Mouse (Mus musculus): ENCODE data around the gene Theg. TPM values are rescaled to one million over a fixed set of nuclear protein-coding genes. Genes with fewer than 3 reads are reported as not detected.

Theg gene
- polyA plus RNA-seq, 1 experiment, result not detected

DNA sequence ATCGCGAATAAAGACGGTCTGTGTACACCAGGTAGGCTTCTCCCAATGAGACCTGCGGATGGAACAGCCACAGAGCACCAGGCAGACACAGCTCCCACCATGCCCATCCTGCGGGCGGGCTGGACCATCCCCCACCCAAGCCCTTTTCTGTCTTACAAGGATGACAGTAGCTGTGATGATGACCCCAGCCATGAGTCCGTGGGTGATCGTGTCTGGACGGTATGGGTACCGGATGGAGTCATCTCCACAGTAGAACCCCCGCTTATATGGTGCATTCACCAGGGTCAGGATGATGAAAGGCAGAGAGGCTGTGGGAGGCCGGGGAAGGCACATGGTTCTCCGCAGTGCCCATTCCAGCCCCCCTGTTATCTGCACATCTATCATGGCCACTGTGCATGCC is 56.4 kb downstream of the Theg start:
- no peaks in the 10 kb centered on the region for H3K36me3 ChIP-seq (ENCODE audit: control insufficient read depth, insufficient read depth, low read length)
- H3K4me3 ChIP-seq (ENCODE audit: insufficient read depth, low read depth, low read length), result no peak overlapping the region
- TF ChIP-seq CTCF (conservative IDR thresholded peaks at IDR 0.05; ENCODE audit: insufficient read depth, insufficient read length, low read depth, low read length) (no peak), POLR2A (IDR thresholded peaks at IDR 0.05; ENCODE audit: low read depth, low read length) (no peak)
- 0 out of 2 replicates have a peak, but pooled peaks cover 3% of the 10 kb centered on the region for H3K4me1 ChIP-seq (ENCODE audit: control insufficient read depth, insufficient read depth, low read length)
- no peaks in the 10 kb centered on the region for H3K27me3 ChIP-seq (replicated peaks; ENCODE audit: control insufficient read depth, insufficient read depth, low read length)
- WGBS, result 98% methylated on average over 13 of the region's 13 CpGs
- no peak for DNase-seq
- no peak overlapping the region for H3K27ac ChIP-seq (ENCODE audit: insufficient read depth, low read depth, low read length)

DNA sequence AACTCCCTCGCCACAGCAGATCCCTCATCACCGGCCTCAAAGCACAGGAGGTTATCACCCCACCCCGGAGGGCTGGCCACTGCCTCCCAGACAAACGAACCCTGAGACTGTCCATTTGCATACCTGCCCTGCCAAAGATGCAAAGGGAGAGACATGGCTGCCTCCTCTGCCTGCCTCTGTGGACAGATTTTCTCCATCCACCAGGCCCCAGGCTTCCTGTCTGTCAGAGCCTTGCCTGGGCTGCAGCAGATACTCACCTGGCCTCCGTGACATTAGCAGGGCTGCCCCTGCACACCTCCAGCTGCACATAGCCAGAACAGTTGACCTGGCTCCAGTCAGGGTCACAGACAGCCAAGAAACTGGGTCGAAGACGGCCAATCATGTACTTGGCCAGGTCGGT is 56.9 kb downstream of the Theg start:
- no peak overlapping the region for H3K27ac ChIP-seq (ENCODE audit: insufficient read depth, low read depth, low read length)
- H3K27me3 ChIP-seq (replicated peaks; ENCODE audit: control insufficient read depth, insufficient read depth, low read length), result no peaks in the 10 kb centered on the region
- no peak overlapping the region for H3K4me3 ChIP-seq (ENCODE audit: insufficient read depth, low read depth, low read length)
- H3K36me3 ChIP-seq (ENCODE audit: control insufficient read depth, insufficient read depth, low read length), result no peaks in the 10 kb centered on the region
- 70% methylated on average over 8 of the region's 8 CpGs for WGBS
- 0 out of 2 replicates have a peak, but pooled peaks cover 3% of the 10 kb centered on the region for H3K4me1 ChIP-seq (ENCODE audit: control insufficient read depth, insufficient read depth, low read length)
- no peak for DNase-seq
- no peak for TF ChIP-seq CTCF (conservative IDR thresholded peaks at IDR 0.05; ENCODE audit: insufficient read depth, insufficient read length, low read depth, low read length)
- TF ChIP-seq POLR2A (IDR thresholded peaks at IDR 0.05; ENCODE audit: low read depth, low read length), result no peak

DNA sequence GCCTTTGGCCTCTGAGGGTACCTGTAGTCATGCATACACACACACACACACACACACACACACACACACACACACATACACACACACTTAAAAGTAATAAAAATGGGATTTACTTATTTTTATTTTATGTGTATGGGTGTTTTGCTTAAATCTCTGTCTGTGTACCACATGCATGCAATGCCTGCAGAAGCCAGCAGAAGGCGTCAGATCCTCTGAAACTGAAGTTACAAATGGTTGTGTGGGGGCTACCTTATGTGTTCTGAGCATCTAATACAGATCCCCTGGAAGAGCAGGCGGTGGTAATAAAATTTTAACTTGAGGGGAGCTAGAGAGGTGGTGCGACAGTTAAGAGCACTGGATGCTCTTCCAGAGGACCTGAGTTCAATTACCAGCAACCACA is 59.0 kb downstream of the Theg start:
- 0 out of 2 replicates have a peak, but pooled peaks cover 3% of the 10 kb centered on the region for H3K4me1 ChIP-seq (ENCODE audit: control insufficient read depth, insufficient read depth, low read length)
- no peaks in the 10 kb centered on the region for H3K27me3 ChIP-seq (replicated peaks; ENCODE audit: control insufficient read depth, insufficient read depth, low read length)
- no peak overlapping the region for H3K4me3 ChIP-seq (ENCODE audit: insufficient read depth, low read depth, low read length)
- H3K27ac ChIP-seq (ENCODE audit: insufficient read depth, low read depth, low read length), result no peak overlapping the region
- no peak for DNase-seq
- WGBS, result 90% methylated on average over 3 of the region's 3 CpGs
- 0 out of 2 replicates have a peak, but pooled peaks have one; percentile 18 for TF ChIP-seq CTCF (conservative IDR thresholded peaks at IDR 0.05; ENCODE audit: insufficient read depth, insufficient read length, low read depth, low read length)
- TF ChIP-seq POLR2A (IDR thresholded peaks at IDR 0.05; ENCODE audit: low read depth, low read length), result no peak
- no peaks in the 10 kb centered on the region; the same call in 1 of the 2 replicates for H3K36me3 ChIP-seq (ENCODE audit: control insufficient read depth, insufficient read depth, low read length)

DNA sequence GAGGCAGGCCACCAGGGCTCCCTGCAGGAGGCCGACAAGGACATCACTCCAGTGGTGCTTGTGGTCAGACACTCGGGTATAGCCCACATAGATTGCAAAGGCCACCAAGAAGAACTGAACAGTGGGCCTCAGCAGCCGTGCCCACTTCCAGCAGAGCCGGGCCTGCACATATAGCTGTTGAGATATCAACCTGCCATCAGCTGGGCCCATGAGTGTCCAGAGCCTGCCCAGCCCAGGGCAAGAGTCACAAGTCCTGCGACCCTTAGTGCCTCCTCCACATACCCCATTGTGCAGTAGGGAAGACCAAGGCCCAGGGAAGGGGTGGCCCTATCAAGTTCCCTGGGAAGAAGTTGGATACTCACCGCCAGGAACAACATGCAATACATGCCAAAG is 59.7 kb downstream of the Theg start:
- H3K4me3 ChIP-seq (ENCODE audit: insufficient read depth, low read depth, low read length), result no peak overlapping the region
- H3K4me1 ChIP-seq (ENCODE audit: control insufficient read depth, insufficient read depth, low read length), result 0 out of 2 replicates have a peak, but pooled peaks cover 3% of the 10 kb centered on the region
- WGBS, result 82% methylated on average over 6 of the region's 6 CpGs
- no peaks in the 10 kb centered on the region for H3K27me3 ChIP-seq (replicated peaks; ENCODE audit: control insufficient read depth, insufficient read depth, low read length)
- no peak overlapping the region for H3K27ac ChIP-seq (ENCODE audit: insufficient read depth, low read depth, low read length)
- no peak for DNase-seq
- TF ChIP-seq CTCF (conservative IDR thresholded peaks at IDR 0.05; ENCODE audit: insufficient read depth, insufficient read length, low read depth, low read length) (no peak), POLR2A (IDR thresholded peaks at IDR 0.05; ENCODE audit: low read depth, low read length) (no peak)
- no peaks in the 10 kb centered on the region; the same call in 1 of the 2 replicates for H3K36me3 ChIP-seq (ENCODE audit: control insufficient read depth, insufficient read depth, low read length)

DNA sequence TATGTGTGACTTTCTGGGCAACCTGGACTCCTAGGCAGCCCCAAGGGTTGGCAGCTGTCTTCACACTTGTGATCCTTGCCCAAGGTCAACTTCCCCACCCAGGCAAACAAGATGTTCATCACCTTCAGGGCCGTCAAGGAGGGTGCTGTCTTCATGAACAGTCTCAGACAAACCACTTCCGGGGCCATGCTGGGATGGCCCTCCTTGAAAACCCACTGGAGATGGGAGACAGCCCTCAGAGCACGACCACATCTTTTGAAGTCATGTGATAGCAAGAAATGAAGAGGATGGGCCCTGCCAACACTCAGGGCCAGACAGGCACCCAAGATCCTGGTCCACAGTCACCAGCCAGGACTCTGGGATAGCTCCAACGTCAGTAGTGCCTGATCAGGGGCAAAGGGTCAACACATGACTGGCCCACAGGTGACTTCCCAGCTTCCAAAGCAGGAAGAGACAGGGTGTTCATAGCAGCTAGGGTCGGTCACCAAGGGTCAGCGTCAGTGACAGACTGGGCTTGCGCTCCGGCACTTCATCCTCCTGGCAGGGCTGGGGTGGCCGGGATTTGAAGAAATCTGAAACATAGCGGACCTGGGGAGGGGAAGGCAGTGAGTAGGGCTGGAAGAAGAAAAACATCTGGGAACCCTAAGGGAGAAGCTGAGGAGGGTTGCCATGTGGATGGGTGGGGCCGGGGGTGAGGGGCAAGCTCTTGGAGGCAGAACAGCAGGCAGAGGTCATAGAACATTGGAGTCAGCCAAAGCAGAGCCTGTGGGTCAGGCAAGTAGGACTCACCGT is 60.3 kb downstream of the Theg start:
- no peak for DNase-seq
- no peak for TF ChIP-seq POLR2A (IDR thresholded peaks at IDR 0.05; ENCODE audit: low read depth, low read length)
- no peak for TF ChIP-seq CTCF (conservative IDR thresholded peaks at IDR 0.05; ENCODE audit: insufficient read depth, insufficient read length, low read depth, low read length)
- 0 out of 2 replicates have a peak, but pooled peaks cover 3% of the 10 kb centered on the region for H3K4me1 ChIP-seq (ENCODE audit: control insufficient read depth, insufficient read depth, low read length)
- H3K27ac ChIP-seq (ENCODE audit: insufficient read depth, low read depth, low read length), result no peak overlapping the region
- H3K36me3 ChIP-seq (ENCODE audit: control insufficient read depth, insufficient read depth, low read length), result no peaks in the 10 kb centered on the region; the same call in 1 of the 2 replicates
- 85% methylated on average over 12 of the region's 12 CpGs for WGBS
- H3K27me3 ChIP-seq (replicated peaks; ENCODE audit: control insufficient read depth, insufficient read depth, low read length), result no peaks in the 10 kb centered on the region
- H3K4me3 ChIP-seq (ENCODE audit: insufficient read depth, low read depth, low read length), result no peak overlapping the region

Other genes starting within 250 kb of the Theg start
- gene Vmn2r82, start 230.8 kb downstream of the Theg start, polyA plus RNA-seq (2012; rRNA removed), result not detected in 2 replicates
- gene Vmn2r83, start 118.6 kb downstream of the Theg start, polyA plus RNA-seq (2012; rRNA removed), result not detected in 2 replicates
- gene Plpp2, start 53.5 kb downstream of the Theg start, polyA plus RNA-seq (2012; rRNA removed), result 58.1 and 66.2 TPM in 2 replicates
- gene Mier2, start 32.1 kb downstream of the Theg start, polyA plus RNA-seq (2012; rRNA removed), result 35.0 and 45.0 TPM in 2 replicates
- gene C2cd4c, start 26.7 kb upstream of the Theg start, polyA plus RNA-seq (2012; rRNA removed), result 0.03 and 0.07 TPM in 2 replicates
- gene Shc2, start 50.6 kb upstream of the Theg start, polyA plus RNA-seq (2012; rRNA removed), result 0.97 and 1.6 TPM in 2 replicates
- gene Odf3l2, start 58.4 kb upstream of the Theg start, polyA plus RNA-seq (2012; rRNA removed), result 0.17 TPM in 1 of 2 replicates, not detected in the other
- 0.44 TPM in 1 of 2 replicates, not detected in the other for gene Madcam1, start 77.2 kb upstream of the Theg start, polyA plus RNA-seq (2012; rRNA removed)
- gene Tpgs1, start 82.0 kb upstream of the Theg start, polyA plus RNA-seq (2012; rRNA removed), result 60.3 and 75.2 TPM in 2 replicates
- gene Cdc34, start 94.9 kb upstream of the Theg start, polyA plus RNA-seq (2012; rRNA removed), result 159 and 183 TPM in 2 replicates
- gene Gzmm, start 101.7 kb upstream of the Theg start, polyA plus RNA-seq (2012; rRNA removed), result 0.34 and 0.94 TPM in 2 replicates
- 825 and 914 TPM in 2 replicates for gene Bsg, start 117.2 kb upstream of the Theg start, polyA plus RNA-seq (2012; rRNA removed)
- 1.5 and 1.9 TPM in 2 replicates for gene Hcn2, start 129.3 kb upstream of the Theg start, polyA plus RNA-seq (2012; rRNA removed)
- 66.3 and 77.9 TPM in 2 replicates for gene Polrmt, start 159.2 kb upstream of the Theg start, polyA plus RNA-seq (2012; rRNA removed)
- gene Fgf22, start 167.7 kb upstream of the Theg start, polyA plus RNA-seq (2012; rRNA removed), result not detected in 2 replicates
- gene Rnf126, start 179.6 kb upstream of the Theg start, polyA plus RNA-seq (2012; rRNA removed), result 90.2 and 122 TPM in 2 replicates
- 17.0 and 24.1 TPM in 2 replicates for gene Fstl3, start 189.9 kb upstream of the Theg start, polyA plus RNA-seq (2012; rRNA removed)
- 0.03 and 0.08 TPM in 2 replicates for gene Prss57, start 203.6 kb upstream of the Theg start, polyA plus RNA-seq (2012; rRNA removed)
- gene Palm, start 206.2 kb upstream of the Theg start, polyA plus RNA-seq (2012; rRNA removed), result 110 and 121 TPM in 2 replicates
- 17.9 and 19.9 TPM in 2 replicates for gene Misp, start 233.7 kb upstream of the Theg start, polyA plus RNA-seq (2012; rRNA removed)

Measured in kidney, adult 2 months (tissue).